8 mouse cellular contexts compared by ENCODE assay signal in genomic region chr8:88119076-88119475, GRCm38 (mm10). TPM values are rescaled to one million over a fixed set of nuclear protein-coding genes. Genes with fewer than 3 reads are reported as not detected.
DNase-seq lines count a peak whose midpoint lies in the region; ATAC-seq and TF ChIP-seq lines count a peak whose summit lies in the region.

No protein-coding gene starts in this region.

- peak; percentile 20 for DNase-seq in adrenal gland, postnatal 10 days
- DNase-seq in adrenal gland, adult 18-20 months (ENCODE audit: low spot score in 2 of 2), result no peak
- no peak for DNase-seq in frontal cortex, postnatal 36 days (ENCODE audit: low spot score in 2 of 2)

- no peak overlapping the region; the same call in 1 of the 2 replicates for H3K27ac ChIP-seq in hindbrain, embryonic 16.5 days (ENCODE audit: low read depth, low read length)
- peak overlapping the region; percentile 73 for H3K27ac ChIP-seq in lung, embryonic 16.5 days (ENCODE audit: low read length)
- peak overlapping the region; percentile 85 for H3K27ac ChIP-seq in stomach, embryonic 15.5 days

- H3K4me1 ChIP-seq in E14TG2a.4 (replicated peaks; ENCODE audit: low read depth, low read length), result peaks cover 18% of the 10 kb centered on the region
- peaks cover 27% of the 10 kb centered on the region for H3K4me1 ChIP-seq in erythroblast, embryonic 14.5 days (ENCODE audit: control insufficient read depth)
- H3K4me1 ChIP-seq in hindbrain, embryonic 16.5 days (ENCODE audit: control insufficient read depth, insufficient read depth, low read depth, low read length), result peaks cover 9% of the 10 kb centered on the region
- 0 out of 2 replicates have a peak, but pooled peaks cover 2% of the 10 kb centered on the region for H3K4me1 ChIP-seq in lung, embryonic 16.5 days (replicated peaks; ENCODE audit: control insufficient read depth, insufficient read depth, low read length)
- peaks cover 4% of the 10 kb centered on the region for H3K4me1 ChIP-seq in stomach, embryonic 15.5 days

- H3K4me2 ChIP-seq in hindbrain, embryonic 16.5 days (ENCODE audit: low read length), result peak overlapping the region; percentile 73
- H3K4me2 ChIP-seq in lung, embryonic 16.5 days (ENCODE audit: low read depth, low read length), result peak overlapping the region; percentile 77
- peak overlapping the region; percentile 63 for H3K4me2 ChIP-seq in stomach, embryonic 15.5 days

- 2% methylated on average over 11 of the region's 11 CpGs for WGBS in hindbrain, embryonic 16.5 days
- 0% methylated on average over 11 of the region's 11 CpGs for WGBS in lung, embryonic 16.5 days
- WGBS in stomach, embryonic 15.5 days, result 0% methylated on average over 11 of the region's 11 CpGs

- H3K9me3 ChIP-seq in E14TG2a.4 (ENCODE audit: low read length), result no peaks in the 10 kb centered on the region
- H3K9me3 ChIP-seq in erythroblast, embryonic 14.5 days (ENCODE audit: control insufficient read depth, low read length), result no peaks in the 10 kb centered on the region
- H3K9me3 ChIP-seq in hindbrain, embryonic 16.5 days (ENCODE audit: control insufficient read depth, low read length), result no peaks in the 10 kb centered on the region
- H3K9me3 ChIP-seq in lung, embryonic 16.5 days (ENCODE audit: control insufficient read depth, low read length), result no peaks in the 10 kb centered on the region
- no peaks in the 10 kb centered on the region for H3K9me3 ChIP-seq in stomach, embryonic 15.5 days

- peaks cover 16% of the 10 kb centered on the region for H3K36me3 ChIP-seq in E14TG2a.4 (ENCODE audit: insufficient read depth, low read length)
- H3K36me3 ChIP-seq in erythroblast, embryonic 14.5 days (ENCODE audit: control insufficient read depth), result peaks cover 36% of the 10 kb centered on the region
- peaks cover 7% of the 10 kb centered on the region for H3K36me3 ChIP-seq in hindbrain, embryonic 16.5 days (ENCODE audit: control insufficient read depth, insufficient read depth, low read length)
- H3K36me3 ChIP-seq in lung, embryonic 16.5 days (ENCODE audit: control insufficient read depth, insufficient read depth, low read length), result peaks cover 15% of the 10 kb centered on the region
- peaks cover 11% of the 10 kb centered on the region for H3K36me3 ChIP-seq in stomach, embryonic 15.5 days

- peak overlapping the region; percentile 91 for H3K9ac ChIP-seq in hindbrain, embryonic 16.5 days (ENCODE audit: low read depth, low read length)
- peak overlapping the region; percentile 96 for H3K9ac ChIP-seq in lung, embryonic 16.5 days (ENCODE audit: low read length)
- H3K9ac ChIP-seq in stomach, embryonic 15.5 days, result peak overlapping the region; percentile 84

- H3K4me3 ChIP-seq in E14TG2a.4 (replicated peaks; ENCODE audit: low read length), result peak overlapping the region; percentile 96
- peak overlapping the region; percentile 94 for H3K4me3 ChIP-seq in erythroblast, embryonic 14.5 days (replicated peaks)
- peak overlapping the region; percentile 79 for H3K4me3 ChIP-seq in hindbrain, embryonic 16.5 days (ENCODE audit: low read length)
- H3K4me3 ChIP-seq in lung, embryonic 16.5 days (ENCODE audit: low read length), result peak overlapping the region; percentile 94
- peak overlapping the region; percentile 96 for H3K4me3 ChIP-seq in stomach, embryonic 15.5 days (replicated peaks)

- ATAC-seq in hindbrain, embryonic 16.5 days, result no peak
- ATAC-seq in lung, embryonic 16.5 days (ENCODE audit: low read depth), result peak; percentile 48; the same call in 1 of the 2 replicates
- ATAC-seq in stomach, embryonic 15.5 days (ENCODE audit: insufficient read depth, low FRiP score, low read depth), result peak; percentile 70; the same call in 1 of the 2 replicates

- TF ChIP-seq CTCF in E14TG2a.4 (conservative IDR thresholded peaks at IDR 0.05; ENCODE audit: low read length), result no peak

- H3K27me3 ChIP-seq in E14TG2a.4 (ENCODE audit: insufficient read depth, low read length), result no peaks in the 10 kb centered on the region
- H3K27me3 ChIP-seq in erythroblast, embryonic 14.5 days (ENCODE audit: control insufficient read depth), result peaks cover 32% of the 10 kb centered on the region
- H3K27me3 ChIP-seq in hindbrain, embryonic 16.5 days (replicated peaks; ENCODE audit: control insufficient read depth, insufficient read depth, low read length), result no peaks in the 10 kb centered on the region
- no peaks in the 10 kb centered on the region for H3K27me3 ChIP-seq in lung, embryonic 16.5 days (ENCODE audit: control insufficient read depth, insufficient read depth, low read depth, low read length)
- H3K27me3 ChIP-seq in stomach, embryonic 15.5 days (replicated peaks), result no peaks in the 10 kb centered on the region

RNA-seq across cellular contexts. Expression of gene Cnep1r1, which starts 0.5 kb away (rescaled TPM):
- total RNA-seq in adrenal gland, postnatal 10 days (2021), result 10 to 100 TPM; 32.2 to 33.9 TPM
- 10 to 100 TPM; 33.3 to 35.7 TPM for total RNA-seq in adrenal gland, adult 18-20 months (2021)
- polyA plus RNA-seq in erythroblast, embryonic 14.5 days (2012), result 0.82 and 0.98 TPM in 2 replicates
- polyA plus RNA-seq in hindbrain, embryonic 16.5 days (2015; fragmentation: Nextera tagmentation; extraction: Ambion mirVana), result 39.7 and 42.6 TPM in 2 replicates
- polyA plus RNA-seq in lung, embryonic 16.5 days (2015; fragmentation: Nextera tagmentation; extraction: Ambion mirVana), result 56.4 and 57.3 TPM in 2 replicates
- polyA plus RNA-seq in stomach, embryonic 15.5 days (2015; fragmentation: Nextera tagmentation; extraction: Ambion mirVana), result 49.5 and 51.4 TPM in 2 replicates

RNA-seq across cellular contexts. Expression of gene Heatr3, which starts 18.6 kb away (rescaled TPM):
- 10 to 100 TPM; 27.4 to 27.6 TPM for total RNA-seq in adrenal gland, postnatal 10 days (2021)
- total RNA-seq in adrenal gland, adult 18-20 months (2021), result 10 to 100 TPM; 29.5 to 36.5 TPM
- 0.11 and 0.15 TPM in 2 replicates for polyA plus RNA-seq in erythroblast, embryonic 14.5 days (2012)
- polyA plus RNA-seq in hindbrain, embryonic 16.5 days (2015; fragmentation: Nextera tagmentation; extraction: Ambion mirVana), result 34.2 and 37.7 TPM in 2 replicates
- polyA plus RNA-seq in lung, embryonic 16.5 days (2015; fragmentation: Nextera tagmentation; extraction: Ambion mirVana), result 32.3 and 32.5 TPM in 2 replicates
- 43.4 and 44.4 TPM in 2 replicates for polyA plus RNA-seq in stomach, embryonic 15.5 days (2015; fragmentation: Nextera tagmentation; extraction: Ambion mirVana)

Comparison
In these comparisons a context has a peak if more than half of its experiments do, and no peak if none do; other contexts are left out.
1. RNA of gene Cnep1r1, which starts 0.5 kb away (polyA plus RNA-seq): 56.4 to 57.3 TPM in lung, embryonic 16.5 days, 49.5 to 51.4 TPM in stomach, embryonic 15.5 days and 39.7 to 42.6 TPM in hindbrain, embryonic 16.5 days; 0.82 to 0.98 TPM in erythroblast, embryonic 14.5 days; every median in the first group is over 10 times any median in the second.
2. RNA of gene Heatr3, which starts 18.6 kb away (polyA plus RNA-seq): 43.4 to 44.4 TPM in stomach, embryonic 15.5 days, 34.2 to 37.7 TPM in hindbrain, embryonic 16.5 days and 32.3 to 32.5 TPM in lung, embryonic 16.5 days; 0.11 to 0.15 TPM in erythroblast, embryonic 14.5 days; every median in the first group is over 10 times any median in the second.
3. Peak in every context shown above with its lines, with median percentiles within 50 percentile points of each other: H3K4me3 ChIP-seq, H3K4me2 ChIP-seq and H3K9ac ChIP-seq.